Mouse (Mus musculus): ENCODE measurements around the gene Aco2. TPM values are rescaled to one million over a fixed set of nuclear protein-coding genes. Genes with fewer than 3 reads are reported as not detected.

Gene Aco2
- polyA plus RNA-seq, 1 experiment from 2014 or later: 171 TPM

DNA sequence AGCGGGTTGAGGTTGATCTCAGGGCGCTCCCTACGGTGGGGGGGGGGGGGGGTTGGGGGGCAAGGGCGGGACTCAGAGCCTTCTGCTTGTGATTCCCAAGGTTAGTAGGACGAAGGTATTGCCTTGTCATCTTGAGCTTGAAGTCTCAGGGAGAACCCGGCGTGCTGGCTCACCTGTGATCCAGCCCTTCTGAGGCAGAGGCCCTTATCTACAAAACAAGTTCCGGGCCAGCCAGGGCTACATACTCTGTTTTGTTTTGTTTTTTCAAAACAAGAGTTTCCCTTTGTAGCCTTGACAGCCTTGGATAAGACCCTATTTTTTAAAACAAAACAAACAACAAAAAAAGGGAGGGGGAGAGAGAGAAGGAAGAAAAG lies 89.0 kb downstream of the Aco2 start:
- no peaks in the 10 kb centered on the region for H3K36me3 ChIP-seq (ENCODE audit: control insufficient read depth, insufficient read depth, low read length)
- 2% methylated on average over 7 of the region's 8 CpGs for WGBS
- no peaks in the 10 kb centered on the region for H3K9me3 ChIP-seq (ENCODE audit: control insufficient read depth, low read length)
- peak overlapping the region; percentile 57 for H3K4me3 ChIP-seq (ENCODE audit: low read depth, low read length)
- H3K27ac ChIP-seq (ENCODE audit: low read depth, low read length): no peak overlapping the region
- H3K4me1 ChIP-seq (replicated peaks; ENCODE audit: control insufficient read depth, insufficient read depth, low read length): no peaks in the 10 kb centered on the region
- peak overlapping the region; percentile 33; the same call in 1 of the 2 replicates for H3K9ac ChIP-seq (ENCODE audit: low read length)
- ATAC-seq (replicated peaks; ENCODE audit: low FRiP score) (no peak), DNase-seq (ENCODE audit: low spot score) (no peak)
- H3K4me2 ChIP-seq (ENCODE audit: low read depth, low read length, severe bottlenecking): peak overlapping the region; percentile 98; the same call in 1 of the 2 replicates
- H3K27me3 ChIP-seq (ENCODE audit: control insufficient read depth, insufficient read depth, low read length): no peaks in the 10 kb centered on the region

DNA sequence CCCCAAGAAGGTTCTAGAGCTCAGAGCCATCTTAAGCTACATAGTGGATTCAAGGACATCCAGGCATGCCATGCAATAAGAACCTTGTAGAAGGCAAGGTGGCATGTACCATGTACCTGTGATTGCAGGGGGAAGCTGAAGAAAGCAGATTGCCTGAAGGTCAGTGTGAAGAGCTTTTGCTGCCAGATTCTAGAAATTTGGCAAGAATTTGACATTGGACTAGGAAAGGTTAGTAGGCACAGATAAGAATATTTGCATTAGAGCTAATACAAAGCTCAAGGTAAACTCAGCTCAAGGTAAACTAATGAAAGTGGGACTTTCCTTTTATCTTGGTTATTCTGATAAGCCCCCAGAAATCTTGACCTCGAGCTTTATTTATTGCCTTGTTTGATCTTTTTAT lies 92.2 kb downstream of the Aco2 start:
- no peak overlapping the region for H3K4me3 ChIP-seq (ENCODE audit: low read depth, low read length)
- no peaks in the 10 kb centered on the region for H3K4me1 ChIP-seq (replicated peaks; ENCODE audit: control insufficient read depth, insufficient read depth, low read length)
- H3K9me3 ChIP-seq (ENCODE audit: control insufficient read depth, low read length): no peaks in the 10 kb centered on the region
- no peak for ATAC-seq (replicated peaks; ENCODE audit: low FRiP score)
- 70% methylated on average over 1 of the region's 1 CpGs for WGBS
- no peaks in the 10 kb centered on the region for H3K27me3 ChIP-seq (ENCODE audit: control insufficient read depth, insufficient read depth, low read length)
- H3K9ac ChIP-seq (ENCODE audit: low read length): no peak overlapping the region
- H3K4me2 ChIP-seq (ENCODE audit: low read depth, low read length, severe bottlenecking): no peak overlapping the region
- no peak for DNase-seq (ENCODE audit: low spot score)
- no peaks in the 10 kb centered on the region for H3K36me3 ChIP-seq (ENCODE audit: control insufficient read depth, insufficient read depth, low read length)
- no peak overlapping the region for H3K27ac ChIP-seq (ENCODE audit: low read depth, low read length)

Other genes starting within 250 kb of the Aco2 start
- gene L3mbtl2, start 208.4 kb upstream of the Aco2 start, polyA plus RNA-seq (2014; fragmentation: Nextera tagmentation; extraction: Ambion mirVana): 39.3 and 43.6 TPM in 2 replicates
- 3.3 and 4.0 TPM in 2 replicates for gene Chadl, start 175.0 kb upstream of the Aco2 start, polyA plus RNA-seq (2014; fragmentation: Nextera tagmentation; extraction: Ambion mirVana)
- 50.1 and 57.6 TPM in 2 replicates for gene Zc3h7b, start 127.3 kb upstream of the Aco2 start, polyA plus RNA-seq (2014; fragmentation: Nextera tagmentation; extraction: Ambion mirVana)
- gene Rangap1, start 126.8 kb upstream of the Aco2 start, polyA plus RNA-seq (2014; fragmentation: Nextera tagmentation; extraction: Ambion mirVana): 172 and 188 TPM in 2 replicates
- gene Tef, start 69.9 kb upstream of the Aco2 start, polyA plus RNA-seq (2014; fragmentation: Nextera tagmentation; extraction: Ambion mirVana): 16.8 and 17.4 TPM in 2 replicates
- 22.1 and 23.6 TPM in 2 replicates for gene Tob2, start 13.5 kb upstream of the Aco2 start, polyA plus RNA-seq (2014; fragmentation: Nextera tagmentation; extraction: Ambion mirVana)
- 186 and 216 TPM in 2 replicates for gene Phf5a, start 398 bp upstream of the Aco2 start, polyA plus RNA-seq (2014; fragmentation: Nextera tagmentation; extraction: Ambion mirVana)
- gene Polr3h, start 53.9 kb downstream of the Aco2 start, polyA plus RNA-seq (2014; fragmentation: Nextera tagmentation; extraction: Ambion mirVana): 65.1 and 80.5 TPM in 2 replicates
- 16.6 and 20.1 TPM in 2 replicates for gene Csdc2, start 64.5 kb downstream of the Aco2 start, polyA plus RNA-seq (2014; fragmentation: Nextera tagmentation; extraction: Ambion mirVana)
- 35.1 and 36.9 TPM in 2 replicates for gene Pmm1, start 88.6 kb downstream of the Aco2 start, polyA plus RNA-seq (2014; fragmentation: Nextera tagmentation; extraction: Ambion mirVana)
- not detected in 2 replicates for gene 1700029P11Rik, start 108.2 kb downstream of the Aco2 start, polyA plus RNA-seq (2014; fragmentation: Nextera tagmentation; extraction: Ambion mirVana)
- 72.9 and 80.6 TPM in 2 replicates for gene Xrcc6, start 115.5 kb downstream of the Aco2 start, polyA plus RNA-seq (2014; fragmentation: Nextera tagmentation; extraction: Ambion mirVana)
- gene Desi1, start 161.6 kb downstream of the Aco2 start, polyA plus RNA-seq (2014; fragmentation: Nextera tagmentation; extraction: Ambion mirVana): 40.3 and 45.1 TPM in 2 replicates
- 289 and 308 TPM in 2 replicates for gene Snu13, start 175.3 kb downstream of the Aco2 start, polyA plus RNA-seq (2014; fragmentation: Nextera tagmentation; extraction: Ambion mirVana)
- gene 4930407I10Rik, start 186.8 kb downstream of the Aco2 start, polyA plus RNA-seq (2014; fragmentation: Nextera tagmentation; extraction: Ambion mirVana): not detected in 2 replicates
- gene Mei1, start 197.7 kb downstream of the Aco2 start, polyA plus RNA-seq (2014; fragmentation: Nextera tagmentation; extraction: Ambion mirVana): not detected in 2 replicates